Mouse (Mus musculus) forebrain, embryonic 10.5 days (tissue): Measurements from ENCODE around the gene Slc36a2. TPM values are rescaled to one million over a fixed set of nuclear protein-coding genes. Genes with fewer than 3 reads are reported as not detected.

Experiments
- DNase-seq: peaks from one replicate; pipeline ENCODE4 v3.0.0-alpha.2; 2017; ENCODE audit warnings: low spot score; ENCODE audit errors: extremely low spot score
- H3K27ac ChIP-seq: fragments of 300-500 bp; sonication (generic); 2 replicates; pipeline ENCODE4 v1.5.1; 2016; ENCODE audit warnings: mild to moderate bottlenecking
- H3K27me3 ChIP-seq: fragments of 300-500 bp; sonication (generic); 2 replicates; pipeline ENCODE4 v1.6.1; 2016; ENCODE audit warnings: mild to moderate bottlenecking; ENCODE audit not compliant: poor library complexity, severe bottlenecking
- H3K36me3 ChIP-seq: fragments of 300-500 bp; sonication (generic); replicated peaks from 2 replicates; pipeline ENCODE4 v1.6.1; 2016; ENCODE audit warnings: mild to moderate bottlenecking, moderate library complexity
- H3K4me1 ChIP-seq: fragments of 300-500 bp; sonication (generic); 2 replicates; pipeline ENCODE4 v1.6.1; 2016
- H3K4me3 ChIP-seq: fragments of 300-500 bp; sonication (generic); 2 replicates; pipeline ENCODE4 v1.5.1; 2016; ENCODE audit warnings: mild to moderate bottlenecking, moderate library complexity
- H3K9me3 ChIP-seq: fragments of 300-500 bp; sonication (generic); 2 replicates; pipeline ENCODE4 v1.6.1; 2016; ENCODE audit warnings: mild to moderate bottlenecking, moderate library complexity
- WGBS: fragments of 180-500 bp; shearing (Covaris S2); methylation state at CpG from one replicate; pipeline ENCODE4 v1.1.7; 2016; 5-methylcytosine and 5-hydroxymethylcytosine counted together
- polyA plus RNA-seq: library from polyadenylated mRNA; unstranded; fragments of >200 nt; fragmentation: Nextera tagmentation; extraction: Ambion mirVana; gene quantifications from 2 replicates; pipeline ENCODE4 v1.2.1, GENCODE M21; 2016

Slc36a2 gene
- polyA plus RNA-seq, 1 experiment from 2014 or later = 0.46 TPM

DNA sequence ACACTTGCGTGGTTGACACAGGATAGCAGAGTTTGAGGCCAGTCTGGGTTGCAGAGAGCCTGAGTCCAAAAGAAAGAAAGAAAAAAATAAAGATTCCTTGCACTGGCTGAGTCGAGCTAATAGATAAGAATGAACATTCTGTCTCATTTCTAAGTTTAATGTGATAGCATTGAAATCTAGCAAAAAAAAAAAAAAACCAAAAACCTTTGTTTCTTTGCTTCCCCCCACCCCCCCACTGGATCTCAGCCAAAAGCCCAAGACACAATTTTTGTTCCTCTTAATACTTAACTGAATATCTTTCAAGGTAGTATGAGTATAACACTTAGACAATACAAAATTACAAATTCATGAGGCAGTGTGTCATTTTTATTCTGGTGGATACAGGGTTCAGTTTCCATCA is 24.2 kb upstream of the Slc36a2 start:
- Histone ChIP-seq H3K36me3 (no peaks in the 10 kb centered on the region), H3K4me3 (no peak overlapping the region), H3K27ac (no peak overlapping the region), H3K9me3 (no peaks in the 10 kb centered on the region), H3K4me1 (peaks cover 23% of the 10 kb centered on the region), H3K27me3 (no peaks in the 10 kb centered on the region)
- no peak for DNase-seq
- WGBS = 82% methylated on average over 2 of the region's 2 CpGs

DNA sequence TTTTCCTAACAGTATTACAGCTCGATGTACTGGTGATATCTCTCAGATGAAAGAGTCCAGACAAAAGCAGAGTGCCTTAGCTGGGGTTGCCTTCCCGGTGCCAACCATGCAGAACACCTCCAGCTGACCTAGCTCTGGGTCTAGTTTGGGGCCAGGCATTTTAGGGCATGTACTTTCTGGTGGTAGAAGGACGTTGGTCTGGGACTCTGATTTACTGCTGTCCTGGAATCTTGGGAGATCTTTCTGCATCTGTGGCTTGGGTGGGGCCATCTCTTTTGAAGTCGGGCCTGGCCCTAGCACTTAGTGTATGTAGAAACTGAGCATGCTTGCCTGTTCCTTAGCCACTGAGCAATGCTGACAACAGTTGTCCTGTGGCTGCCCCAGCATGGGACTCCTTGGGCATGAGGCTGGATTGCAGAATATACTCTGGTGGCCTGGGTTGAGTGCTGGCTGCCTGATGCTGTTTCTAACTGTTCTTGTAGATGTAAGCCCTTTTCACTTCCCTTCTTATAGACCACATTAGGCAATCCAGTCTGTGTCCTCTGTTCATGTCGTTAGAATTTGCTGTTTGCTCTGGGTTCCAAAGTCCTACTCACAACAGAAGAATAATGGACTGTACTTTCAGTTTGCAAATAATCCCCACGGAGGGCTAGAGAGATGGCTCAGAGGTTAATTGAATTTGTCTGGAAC is 23.3 kb upstream of the Slc36a2 start:
- WGBS = 78% methylated on average over 6 of the region's 6 CpGs
- Histone ChIP-seq H3K27ac (no peak overlapping the region), H3K4me1 (peaks cover 23% of the 10 kb centered on the region), H3K27me3 (no peaks in the 10 kb centered on the region), H3K4me3 (no peak overlapping the region), H3K36me3 (no peaks in the 10 kb centered on the region), H3K9me3 (no peaks in the 10 kb centered on the region)
- no peak for DNase-seq

DNA sequence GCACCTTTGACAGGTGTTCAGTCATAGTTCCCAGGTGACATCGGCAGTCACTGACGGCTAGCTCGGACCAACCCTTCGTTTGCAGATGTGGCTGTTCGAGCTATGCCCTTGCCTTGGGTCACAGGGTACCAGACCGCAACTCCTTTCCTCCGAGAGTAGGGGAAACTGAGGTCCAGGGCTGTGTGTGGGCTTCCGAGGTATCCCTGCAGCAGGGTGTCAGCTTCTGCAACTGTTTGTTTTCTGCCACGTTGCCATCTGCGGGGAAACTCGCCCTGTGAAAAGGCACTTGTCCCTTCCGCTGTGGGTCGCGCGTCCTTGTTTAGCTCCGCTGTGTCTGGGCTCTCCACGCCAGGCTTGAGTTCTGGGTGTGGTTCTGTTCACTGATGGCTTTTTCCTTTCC is 19.7 kb upstream of the Slc36a2 start:
- 14% methylated on average over 17 of the region's 17 CpGs for WGBS

DNA sequence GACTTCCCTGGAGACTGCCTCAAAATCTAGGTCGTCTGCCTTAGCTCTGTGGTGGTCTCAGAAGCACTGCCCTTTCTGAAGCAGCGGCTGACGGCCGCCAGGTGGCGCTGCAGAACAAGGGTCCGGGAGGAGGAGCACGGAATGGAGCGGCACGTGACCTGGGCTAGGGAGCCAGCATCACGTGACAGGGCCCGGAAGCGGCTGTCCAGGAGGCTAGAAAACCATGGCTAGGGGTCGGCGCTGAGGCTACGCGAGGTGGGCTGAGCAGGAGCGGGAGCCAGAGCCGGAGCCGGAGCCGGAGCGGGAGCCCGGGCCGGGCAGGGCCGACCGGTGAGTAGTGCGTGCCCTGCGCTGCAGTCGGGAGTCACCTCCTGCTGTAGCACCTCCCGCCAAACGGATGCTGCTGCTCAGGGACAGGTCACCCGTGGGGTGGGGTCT is 19.3 kb upstream of the Slc36a2 start, which contains the start of gene Slc36a1:
Gene Slc36a1, plus strand, starts transcription at position 192 of the 438 bp plus-strand sequence.
- H3K36me3 ChIP-seq = no peaks in the 10 kb centered on the region
- peak within 1 kb of the TSS; percentile 86 for H3K27ac ChIP-seq
- H3K27me3 ChIP-seq = no peaks in the 10 kb centered on the region
- under 1% methylated on average over 31 of the region's 31 CpGs for WGBS
- peak; percentile 98 for DNase-seq
- no peaks in the 10 kb centered on the region for H3K9me3 ChIP-seq
- peaks cover 16% of the 10 kb centered on the region for H3K4me1 ChIP-seq
- H3K4me3 ChIP-seq = peak within 1 kb of the TSS; percentile 92

More for the DNA sequence above, 19.7 kb upstream of the Slc36a2 start:
- Histone ChIP-seq H3K27ac (peak overlapping the region; percentile 86), H3K36me3 (no peaks in the 10 kb centered on the region), H3K4me3 (peak overlapping the region; percentile 92), H3K9me3 (no peaks in the 10 kb centered on the region), H3K27me3 (no peaks in the 10 kb centered on the region), H3K4me1 (peaks cover 20% of the 10 kb centered on the region)
- no peak for DNase-seq

GRCm38 (mm10) chr11:55197740-55198510 is 13.0 kb upstream of the Slc36a2 start:
- no peak overlapping the region for H3K27ac ChIP-seq
- H3K27me3 ChIP-seq = no peaks in the 10 kb centered on the region
- H3K9me3 ChIP-seq = no peaks in the 10 kb centered on the region
- DNase-seq = no peak
- H3K4me1 ChIP-seq = no peaks in the 10 kb centered on the region
- no peaks in the 10 kb centered on the region for H3K36me3 ChIP-seq
- no peak overlapping the region for H3K4me3 ChIP-seq
- 82% methylated on average over 8 of the region's 8 CpGs for WGBS

GRCm38 (mm10) chr11:55197086-55197485 is 12.2 kb upstream of the Slc36a2 start:
- H3K36me3 ChIP-seq = no peaks in the 10 kb centered on the region
- no peaks in the 10 kb centered on the region for H3K4me1 ChIP-seq
- WGBS = 79% methylated on average over 6 of the region's 6 CpGs
- no peak overlapping the region for H3K27ac ChIP-seq
- no peaks in the 10 kb centered on the region for H3K27me3 ChIP-seq
- DNase-seq = no peak
- no peaks in the 10 kb centered on the region for H3K9me3 ChIP-seq
- H3K4me3 ChIP-seq = no peak overlapping the region

- no peak overlapping the region for H3K27ac ChIP-seq
- H3K36me3 ChIP-seq = no peaks in the 10 kb centered on the region
- 81% methylated on average over 3 of the region's 3 CpGs for WGBS
- no peak overlapping the region for H3K4me3 ChIP-seq
- H3K27me3 ChIP-seq = no peaks in the 10 kb centered on the region
- H3K4me1 ChIP-seq = no peaks in the 10 kb centered on the region
- no peaks in the 10 kb centered on the region for H3K9me3 ChIP-seq
- no peak for DNase-seq
These were observed 5.3 kb upstream of the Slc36a2 start for GRCm38 (mm10) chr11:55190216-55190615.

DNA sequence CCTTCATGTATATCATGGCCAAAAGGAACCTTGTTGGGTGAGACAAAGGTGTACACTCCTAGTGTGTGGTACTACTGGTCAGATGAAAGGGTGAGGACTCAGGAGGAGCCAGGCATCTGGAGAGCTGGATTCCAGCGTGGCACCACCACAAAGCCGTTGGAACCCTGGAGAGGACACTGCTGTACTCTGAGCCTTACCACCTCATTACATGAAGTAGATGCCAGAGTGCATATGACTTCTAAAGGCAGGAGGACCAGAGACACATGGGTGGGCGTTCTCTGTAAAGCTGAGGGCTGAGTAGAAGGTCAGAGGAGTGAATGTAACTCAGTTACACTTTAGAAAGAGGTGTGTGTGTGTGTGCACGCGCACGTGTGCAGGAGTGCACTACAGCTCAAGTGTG is 2.9 kb upstream of the Slc36a2 start:
- no peak overlapping the region for H3K4me3 ChIP-seq
- peaks cover 15% of the 10 kb centered on the region for H3K4me1 ChIP-seq
- no peak overlapping the region for H3K27ac ChIP-seq
- no peaks in the 10 kb centered on the region for H3K36me3 ChIP-seq
- DNase-seq = no peak
- no peaks in the 10 kb centered on the region for H3K27me3 ChIP-seq
- WGBS = 85% methylated on average over 6 of the region's 6 CpGs
- H3K9me3 ChIP-seq = no peaks in the 10 kb centered on the region

DNA sequence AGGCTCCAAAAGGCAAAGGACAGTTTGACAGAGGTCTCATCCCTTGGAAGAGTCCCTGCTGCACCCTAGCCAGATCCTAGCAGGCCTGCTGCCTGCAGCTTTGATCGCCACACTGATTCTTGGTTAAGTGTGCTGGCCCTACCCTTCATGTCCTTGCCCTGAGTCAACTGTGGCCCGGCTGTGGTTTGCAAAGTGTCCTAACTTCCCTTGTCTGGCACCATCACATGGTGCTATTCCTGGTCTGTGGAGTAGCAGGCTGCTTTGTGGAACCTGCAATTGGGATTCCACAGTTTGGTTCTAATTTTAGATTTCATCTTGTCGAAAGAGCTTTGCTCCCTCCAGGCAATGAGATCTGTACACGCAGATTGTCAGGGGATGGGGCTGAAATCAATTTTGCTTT is 2.4 kb upstream of the Slc36a2 start:
- Histone ChIP-seq H3K27me3 (no peaks in the 10 kb centered on the region), H3K4me1 (peaks cover 15% of the 10 kb centered on the region), H3K36me3 (no peaks in the 10 kb centered on the region), H3K4me3 (no peak overlapping the region), H3K27ac (no peak overlapping the region), H3K9me3 (no peaks in the 10 kb centered on the region)
- WGBS = 87% methylated on average over 4 of the region's 4 CpGs
- DNase-seq = no peak

GRCm38 (mm10) chr11:55184246-55184645 is 631 bp downstream of the Slc36a2 start:
- H3K27me3 ChIP-seq = no peaks in the 10 kb centered on the region
- no peak for DNase-seq
- no peaks in the 10 kb centered on the region for H3K9me3 ChIP-seq
- WGBS = 76% methylated on average over 5 of the region's 5 CpGs
- peaks cover 15% of the 10 kb centered on the region for H3K4me1 ChIP-seq
- H3K4me3 ChIP-seq = no peak overlapping the region
- no peak overlapping the region for H3K27ac ChIP-seq
- H3K36me3 ChIP-seq = no peaks in the 10 kb centered on the region

DNA sequence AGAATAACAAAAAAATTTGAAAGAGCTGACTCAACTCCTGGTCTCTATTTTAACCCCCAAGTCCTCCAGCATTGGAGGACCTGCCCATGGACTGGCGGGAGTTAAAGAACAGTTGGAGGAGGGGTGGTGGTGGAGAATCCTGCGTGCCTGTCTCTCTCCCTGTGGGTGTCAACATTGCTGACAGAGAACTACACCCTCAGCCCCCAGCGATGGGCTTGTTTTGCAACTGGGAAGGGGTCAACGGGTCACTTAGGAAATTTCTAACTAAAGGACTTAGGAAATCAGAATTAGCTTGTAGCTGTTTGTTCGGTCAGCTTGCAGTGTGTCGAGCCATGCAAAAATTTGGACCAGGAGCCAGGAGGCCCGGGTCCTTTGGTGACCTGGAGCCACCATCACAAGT is 1.8 kb downstream of the Slc36a2 start:
- no peaks in the 10 kb centered on the region for H3K36me3 ChIP-seq
- no peaks in the 10 kb centered on the region for H3K27me3 ChIP-seq
- no peak overlapping the region for H3K27ac ChIP-seq
- H3K4me1 ChIP-seq = peaks cover 15% of the 10 kb centered on the region
- no peak overlapping the region for H3K4me3 ChIP-seq
- H3K9me3 ChIP-seq = no peaks in the 10 kb centered on the region
- 66% methylated on average over 7 of the region's 7 CpGs for WGBS
- DNase-seq = no peak

- H3K4me3 ChIP-seq = no peak overlapping the region
These were observed 5.0 kb downstream of the Slc36a2 start for GRCm38 (mm10) chr11:55179856-55180255.

DNA sequence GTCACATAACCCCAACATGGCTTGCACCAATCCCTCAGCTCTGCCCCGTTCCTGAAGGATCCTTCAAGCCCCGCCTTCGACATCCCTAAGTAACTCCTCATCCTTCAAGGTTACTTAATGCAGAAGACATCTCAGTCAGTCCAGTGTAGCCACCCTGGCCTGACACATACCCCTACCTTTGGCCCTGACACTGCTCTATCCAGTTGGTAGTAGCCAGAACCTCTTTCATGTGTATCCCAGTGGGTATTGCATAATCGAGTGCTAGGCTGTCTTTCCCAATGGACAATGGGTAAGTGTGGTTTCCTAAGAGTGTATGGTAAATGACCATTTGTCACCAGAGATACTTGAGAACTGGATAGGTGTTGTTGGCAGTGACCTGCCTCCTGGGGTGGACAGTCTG is 6.0 kb downstream of the Slc36a2 start:
- H3K27me3 ChIP-seq = no peaks in the 10 kb centered on the region
- H3K4me1 ChIP-seq = peaks cover 9% of the 10 kb centered on the region
- no peak for DNase-seq
- H3K36me3 ChIP-seq = no peaks in the 10 kb centered on the region
- H3K9me3 ChIP-seq = no peaks in the 10 kb centered on the region
- H3K4me3 ChIP-seq = no peak overlapping the region
- 92% methylated on average over 4 of the region's 4 CpGs for WGBS
- H3K27ac ChIP-seq = no peak overlapping the region

More at GRCm38 (mm10) chr11:55179856-55180255, 5.0 kb downstream of the Slc36a2 start:
- DNase-seq = no peak
- Histone ChIP-seq H3K36me3 (no peaks in the 10 kb centered on the region), H3K27me3 (no peaks in the 10 kb centered on the region), H3K27ac (no peak overlapping the region), H3K9me3 (no peaks in the 10 kb centered on the region), H3K4me1 (peaks cover 14% of the 10 kb centered on the region)
- 88% methylated on average over 3 of the region's 3 CpGs for WGBS
